Mouse (Mus musculus): ENCODE data around the gene Diras2. TPM values are rescaled to one million over a fixed set of nuclear protein-coding genes. Genes with fewer than 3 reads are reported as not detected.

Gene Diras2
- polyA plus RNA-seq, 1 experiment from 2014 or later = 0.43 TPM

- Histone ChIP-seq H3K4me3 (ENCODE audit: low read depth, low read length) (peak overlapping the region; percentile 39), H3K4me2 (replicated peaks; ENCODE audit: low read depth, low read length) (peak overlapping the region; percentile 88), H3K4me1 (ENCODE audit: control insufficient read depth, insufficient read depth, low read length) (no peaks in the 10 kb centered on the region), H3K27ac (ENCODE audit: low read length) (no peak overlapping the region), H3K27me3 (ENCODE audit: control insufficient read depth, insufficient read depth, low read length) (peaks cover 9% of the 10 kb centered on the region; the same call in 1 of the 2 replicates), H3K9ac (replicated peaks; ENCODE audit: low read depth, low read length) (no peak overlapping the region; the same call in 1 of the 2 replicates), H3K36me3 (ENCODE audit: control insufficient read depth, insufficient read depth, low read length) (no peaks in the 10 kb centered on the region), H3K9me3 (ENCODE audit: control insufficient read depth, low read depth, low read length) (no peaks in the 10 kb centered on the region; the same call in 1 of the 2 replicates)
- 2% methylated on average over 50 of the region's 50 CpGs for WGBS
- ATAC-seq (ENCODE audit: insufficient number of reproducible peaks, insufficient read depth, low FRiP score, low read depth) = peak; percentile 92
Measured at GRCm38 (mm10) chr13:52530008-52530945, 802 bp downstream of the Diras2 start.

- WGBS = 65% methylated on average over 13 of the region's 13 CpGs
- H3K36me3 ChIP-seq (ENCODE audit: control insufficient read depth, insufficient read depth, low read length) = no peaks in the 10 kb centered on the region
- no peak overlapping the region for H3K4me3 ChIP-seq (ENCODE audit: low read depth, low read length)
- ATAC-seq (ENCODE audit: insufficient number of reproducible peaks, insufficient read depth, low FRiP score, low read depth) = no peak
- H3K27ac ChIP-seq (ENCODE audit: low read length) = no peak overlapping the region
- peak overlapping the region; percentile 88; the same call in 1 of the 2 replicates for H3K4me2 ChIP-seq (replicated peaks; ENCODE audit: low read depth, low read length)
- peaks cover 9% of the 10 kb centered on the region; the same call in 1 of the 2 replicates for H3K27me3 ChIP-seq (ENCODE audit: control insufficient read depth, insufficient read depth, low read length)
- no peak overlapping the region for H3K9ac ChIP-seq (replicated peaks; ENCODE audit: low read depth, low read length)
- no peaks in the 10 kb centered on the region; the same call in 1 of the 2 replicates for H3K9me3 ChIP-seq (ENCODE audit: control insufficient read depth, low read depth, low read length)
- no peaks in the 10 kb centered on the region for H3K4me1 ChIP-seq (ENCODE audit: control insufficient read depth, insufficient read depth, low read length)
Measured at GRCm38 (mm10) chr13:52529188-52529972, 1.7 kb downstream of the Diras2 start.

GRCm38 (mm10) chr13:52528786-52529185, 2.3 kb downstream of the Diras2 start:
- H3K4me2 ChIP-seq (replicated peaks; ENCODE audit: low read depth, low read length) = no peak overlapping the region
- no peak overlapping the region for H3K4me3 ChIP-seq (ENCODE audit: low read depth, low read length)
- H3K9ac ChIP-seq (replicated peaks; ENCODE audit: low read depth, low read length) = no peak overlapping the region
- H3K27ac ChIP-seq (ENCODE audit: low read length) = no peak overlapping the region
- peaks cover 9% of the 10 kb centered on the region; the same call in 1 of the 2 replicates for H3K27me3 ChIP-seq (ENCODE audit: control insufficient read depth, insufficient read depth, low read length)
- WGBS = 66% methylated on average over 9 of the region's 9 CpGs
- no peaks in the 10 kb centered on the region; the same call in 1 of the 2 replicates for H3K9me3 ChIP-seq (ENCODE audit: control insufficient read depth, low read depth, low read length)
- no peaks in the 10 kb centered on the region for H3K4me1 ChIP-seq (ENCODE audit: control insufficient read depth, insufficient read depth, low read length)
- no peaks in the 10 kb centered on the region for H3K36me3 ChIP-seq (ENCODE audit: control insufficient read depth, insufficient read depth, low read length)
- ATAC-seq (ENCODE audit: insufficient number of reproducible peaks, insufficient read depth, low FRiP score, low read depth) = no peak

- peaks cover 9% of the 10 kb centered on the region; the same call in 1 of the 2 replicates for H3K27me3 ChIP-seq (ENCODE audit: control insufficient read depth, insufficient read depth, low read length)
- H3K9me3 ChIP-seq (ENCODE audit: control insufficient read depth, low read depth, low read length) = no peaks in the 10 kb centered on the region; the same call in 1 of the 2 replicates
- H3K36me3 ChIP-seq (ENCODE audit: control insufficient read depth, insufficient read depth, low read length) = no peaks in the 10 kb centered on the region
- H3K4me1 ChIP-seq (ENCODE audit: control insufficient read depth, insufficient read depth, low read length) = no peaks in the 10 kb centered on the region
- no peak overlapping the region for H3K27ac ChIP-seq (ENCODE audit: low read length)
- H3K4me2 ChIP-seq (replicated peaks; ENCODE audit: low read depth, low read length) = no peak overlapping the region
- no peak overlapping the region for H3K4me3 ChIP-seq (ENCODE audit: low read depth, low read length)
- WGBS = 79% methylated on average over 8 of the region's 8 CpGs
- H3K9ac ChIP-seq (replicated peaks; ENCODE audit: low read depth, low read length) = no peak overlapping the region
- no peak for ATAC-seq (ENCODE audit: insufficient number of reproducible peaks, insufficient read depth, low FRiP score, low read depth)
Measured at GRCm38 (mm10) chr13:52528281-52528680, 2.8 kb downstream of the Diras2 start.

GRCm38 (mm10) chr13:52526249-52527035, 4.6 kb downstream of the Diras2 start:
- no peak overlapping the region for H3K4me3 ChIP-seq (ENCODE audit: low read depth, low read length)
- no peaks in the 10 kb centered on the region for H3K9me3 ChIP-seq (ENCODE audit: control insufficient read depth, low read depth, low read length)
- no peak overlapping the region for H3K4me2 ChIP-seq (replicated peaks; ENCODE audit: low read depth, low read length)
- no peaks in the 10 kb centered on the region for H3K36me3 ChIP-seq (ENCODE audit: control insufficient read depth, insufficient read depth, low read length)
- peaks cover 9% of the 10 kb centered on the region; the same call in 1 of the 2 replicates for H3K27me3 ChIP-seq (ENCODE audit: control insufficient read depth, insufficient read depth, low read length)
- 64% methylated on average over 6 of the region's 6 CpGs for WGBS
- ATAC-seq (ENCODE audit: insufficient number of reproducible peaks, insufficient read depth, low FRiP score, low read depth) = no peak
- H3K9ac ChIP-seq (replicated peaks; ENCODE audit: low read depth, low read length) = no peak overlapping the region
- no peak overlapping the region for H3K27ac ChIP-seq (ENCODE audit: low read length)
- no peaks in the 10 kb centered on the region for H3K4me1 ChIP-seq (ENCODE audit: control insufficient read depth, insufficient read depth, low read length)

- Histone ChIP-seq H3K36me3 (ENCODE audit: control insufficient read depth, insufficient read depth, low read length) (no peaks in the 10 kb centered on the region), H3K4me2 (replicated peaks; ENCODE audit: low read depth, low read length) (no peak overlapping the region), H3K27me3 (ENCODE audit: control insufficient read depth, insufficient read depth, low read length) (no peaks in the 10 kb centered on the region), H3K4me1 (ENCODE audit: control insufficient read depth, insufficient read depth, low read length) (no peaks in the 10 kb centered on the region), H3K4me3 (ENCODE audit: low read depth, low read length) (no peak overlapping the region), H3K27ac (ENCODE audit: low read length) (no peak overlapping the region), H3K9me3 (ENCODE audit: control insufficient read depth, low read depth, low read length) (no peaks in the 10 kb centered on the region), H3K9ac (replicated peaks; ENCODE audit: low read depth, low read length) (no peak overlapping the region)
- 88% methylated on average over 11 of the region's 11 CpGs for WGBS
- ATAC-seq (ENCODE audit: insufficient number of reproducible peaks, insufficient read depth, low FRiP score, low read depth) = no peak
Measured at GRCm38 (mm10) chr13:52524313-52524712, 6.8 kb downstream of the Diras2 start.

- Histone ChIP-seq H3K36me3 (ENCODE audit: control insufficient read depth, insufficient read depth, low read length) (no peaks in the 10 kb centered on the region), H3K27me3 (ENCODE audit: control insufficient read depth, insufficient read depth, low read length) (no peaks in the 10 kb centered on the region), H3K9me3 (ENCODE audit: control insufficient read depth, low read depth, low read length) (no peaks in the 10 kb centered on the region), H3K4me3 (ENCODE audit: low read depth, low read length) (no peak overlapping the region), H3K27ac (ENCODE audit: low read length) (no peak overlapping the region), H3K4me1 (ENCODE audit: control insufficient read depth, insufficient read depth, low read length) (no peaks in the 10 kb centered on the region), H3K9ac (replicated peaks; ENCODE audit: low read depth, low read length) (no peak overlapping the region), H3K4me2 (replicated peaks; ENCODE audit: low read depth, low read length) (no peak overlapping the region)
- ATAC-seq (ENCODE audit: insufficient number of reproducible peaks, insufficient read depth, low FRiP score, low read depth) = no peak
- WGBS = 22% methylated on average over 6 of the region's 6 CpGs
Measured at GRCm38 (mm10) chr13:52521176-52521575, 9.9 kb downstream of the Diras2 start.

- Histone ChIP-seq H3K4me2 (replicated peaks; ENCODE audit: low read depth, low read length) (no peak overlapping the region), H3K4me1 (ENCODE audit: control insufficient read depth, insufficient read depth, low read length) (no peaks in the 10 kb centered on the region), H3K4me3 (ENCODE audit: low read depth, low read length) (no peak overlapping the region), H3K27ac (ENCODE audit: low read length) (no peak overlapping the region), H3K9me3 (ENCODE audit: control insufficient read depth, low read depth, low read length) (no peaks in the 10 kb centered on the region), H3K36me3 (ENCODE audit: control insufficient read depth, insufficient read depth, low read length) (no peaks in the 10 kb centered on the region), H3K9ac (replicated peaks; ENCODE audit: low read depth, low read length) (no peak overlapping the region), H3K27me3 (ENCODE audit: control insufficient read depth, insufficient read depth, low read length) (no peaks in the 10 kb centered on the region)
- 81% methylated on average over 5 of the region's 5 CpGs for WGBS
- ATAC-seq (ENCODE audit: insufficient number of reproducible peaks, insufficient read depth, low FRiP score, low read depth) = no peak
Measured at GRCm38 (mm10) chr13:52519425-52519824, 11.7 kb downstream of the Diras2 start.

Data from stomach, embryonic 14.5 days (tissue).